Mouse (Mus musculus) layer of hippocampus, postnatal 10 days (tissue): ENCODE results near the gene Mlx. TPM values are rescaled to one million over a fixed set of nuclear protein-coding genes. Genes with fewer than 3 reads are reported as not detected.

Experiments used
- DNase-seq, 2 experiments: peaks; one replicate each; pipeline ENCODE4 v3.0.0; 2021; ENCODE audit warnings: low spot score in 2 of 2
- long read RNA-seq: library from polyadenylated mRNA; stranded (forward); transcript quantifications from one replicate; pipeline ENCODE4 v2.0.0, GENCODE M21; 2023
- total RNA-seq, 2 experiments: library from RNA; stranded (reverse); gene quantifications; 2 replicates each; pipeline ENCODE4 v1.2.3; 2021

Mlx gene
- 10 to 100 TPM; 39.2 to 50.3 TPM for total RNA-seq
- long read RNA-seq, transcript Mlx-202 (8 exons, 1,826 nt) = major isoform, 37 of 53 reads
- long read RNA-seq, partial matches to known transcripts = 1 of 53 reads
- long read RNA-seq, other reads (novel, unspliced or antisense) = 13 of 53 reads

DNA sequence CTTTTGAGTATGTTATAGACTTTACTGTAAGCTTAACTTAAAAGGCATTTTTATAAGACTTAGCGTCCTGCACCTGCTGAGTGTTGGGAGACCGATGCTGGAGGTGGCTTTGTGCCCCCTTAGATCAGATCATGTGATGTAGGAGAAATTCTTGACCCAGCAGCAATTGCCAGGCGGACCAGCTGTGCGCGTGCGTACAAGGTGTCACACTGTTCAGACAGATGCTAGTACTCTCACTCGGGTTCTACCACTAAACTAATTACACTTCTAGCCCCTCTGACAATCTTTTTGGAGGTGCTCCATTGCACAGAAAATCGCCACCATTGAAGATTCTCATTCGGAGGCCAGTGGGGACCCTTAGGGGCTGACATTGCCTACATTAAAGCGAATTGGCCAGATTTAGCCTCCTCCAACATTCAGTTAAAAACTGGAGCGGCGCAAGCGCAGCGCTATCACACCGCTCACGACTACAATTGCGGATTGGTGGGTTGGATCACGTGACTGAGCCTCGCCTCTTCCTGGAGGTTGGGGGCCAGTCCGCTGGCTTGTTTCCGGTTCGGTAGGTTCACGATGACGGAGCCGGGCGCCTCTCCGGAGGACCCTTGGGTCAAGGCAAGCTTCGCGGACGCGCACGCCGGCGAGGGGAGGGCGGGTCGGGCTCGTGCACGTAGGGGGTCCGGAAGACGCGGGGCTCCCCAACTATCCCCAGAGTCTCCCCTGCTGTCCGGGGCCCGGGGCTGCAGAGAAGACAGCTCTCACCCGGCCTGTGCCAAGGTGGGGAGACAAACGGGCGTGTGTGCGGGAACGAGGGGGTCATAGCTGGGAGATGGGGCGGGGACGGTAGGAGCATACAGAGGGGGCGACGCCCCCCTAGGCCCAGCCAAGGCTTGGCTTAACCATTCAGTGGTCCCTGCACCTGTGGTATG, at the start of gene Mlx:
Gene Mlx, plus strand, starts transcription at position 522 of the 926 bp plus-strand sequence.
- DNase-seq = peak; percentile 87 to 91

DNA sequence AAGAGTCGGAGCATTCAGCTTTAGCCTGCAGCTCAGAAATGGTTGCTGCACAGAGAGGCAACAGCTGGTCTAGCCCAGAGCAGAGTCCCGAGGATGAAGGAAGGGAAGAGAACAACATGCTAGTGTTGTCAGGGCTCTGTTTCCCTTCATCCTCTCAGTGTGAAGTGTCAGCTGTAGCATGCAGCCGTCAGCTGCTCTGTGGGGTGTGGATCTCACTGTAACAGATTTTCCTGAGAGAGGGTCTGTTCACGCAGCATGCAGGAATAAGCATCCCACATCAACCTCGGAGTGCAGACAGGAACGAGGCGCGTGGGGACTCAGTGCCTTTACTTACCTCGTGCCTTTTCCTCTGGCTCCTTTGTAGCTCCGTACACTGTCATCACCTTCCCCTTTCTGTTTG, 49.3 kb upstream of the Mlx start:
- no peak for DNase-seq

DNA sequence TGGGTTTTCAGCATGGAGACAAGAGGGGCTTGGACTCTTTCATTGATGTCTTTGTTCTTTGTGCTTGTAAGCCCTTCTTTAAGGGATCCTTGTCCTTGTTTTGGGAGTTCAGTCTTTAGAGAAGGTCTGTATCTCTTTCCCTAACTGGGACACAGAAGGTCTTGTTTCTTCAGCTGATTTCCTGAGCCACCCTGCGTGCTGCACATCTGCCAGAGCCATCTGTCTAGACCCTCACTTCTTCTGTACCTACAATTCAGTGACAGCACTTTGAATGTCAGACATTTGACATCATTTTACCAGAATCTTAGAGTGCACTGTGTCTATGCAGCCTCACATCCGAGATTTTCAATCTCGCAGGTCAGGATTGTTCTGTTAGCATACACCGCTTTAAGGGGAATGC, 41.3 kb upstream of the Mlx start:
- DNase-seq = no peak

DNA sequence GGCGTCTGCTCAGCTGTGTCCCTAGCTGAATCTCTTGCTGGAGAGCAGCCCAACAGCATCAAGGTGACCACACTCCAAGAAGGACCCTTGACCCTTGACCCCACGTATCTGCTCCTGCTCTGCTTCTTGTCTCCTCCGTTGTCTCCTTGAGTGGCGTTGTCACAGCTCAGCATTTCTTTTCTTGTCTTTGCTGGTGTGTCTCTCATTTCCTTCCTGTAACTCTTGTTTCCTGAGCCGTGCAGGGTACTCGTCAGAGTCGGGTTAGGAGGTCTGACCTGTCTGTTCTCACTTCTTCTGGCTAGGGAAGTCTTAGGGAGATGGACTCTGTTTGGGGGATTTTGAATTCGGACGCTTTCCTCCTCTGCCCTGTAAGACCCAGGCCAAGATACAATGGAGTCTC, 40.6 kb upstream of the Mlx start:
- no peak for DNase-seq

DNA sequence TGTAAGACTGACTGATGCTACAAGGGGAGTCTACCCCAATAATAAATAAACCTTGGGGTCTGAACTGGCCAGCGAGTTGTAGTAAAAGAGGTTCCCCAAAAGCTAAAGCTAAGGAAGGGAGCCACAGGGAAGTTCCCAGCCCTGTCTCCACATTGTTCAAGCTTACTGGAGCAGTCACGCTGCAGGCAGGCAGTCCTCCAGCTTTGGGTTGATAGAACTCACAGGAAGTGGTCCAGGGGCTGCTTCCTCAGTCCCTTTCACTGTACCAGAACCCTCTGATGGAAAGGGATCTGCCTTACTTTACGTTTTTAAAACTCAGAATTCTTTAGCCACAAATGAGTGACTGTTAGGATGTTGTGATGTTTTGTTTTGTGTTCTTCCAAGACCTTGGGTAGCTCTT, 39.6 kb upstream of the Mlx start:
- no peak for DNase-seq

DNA sequence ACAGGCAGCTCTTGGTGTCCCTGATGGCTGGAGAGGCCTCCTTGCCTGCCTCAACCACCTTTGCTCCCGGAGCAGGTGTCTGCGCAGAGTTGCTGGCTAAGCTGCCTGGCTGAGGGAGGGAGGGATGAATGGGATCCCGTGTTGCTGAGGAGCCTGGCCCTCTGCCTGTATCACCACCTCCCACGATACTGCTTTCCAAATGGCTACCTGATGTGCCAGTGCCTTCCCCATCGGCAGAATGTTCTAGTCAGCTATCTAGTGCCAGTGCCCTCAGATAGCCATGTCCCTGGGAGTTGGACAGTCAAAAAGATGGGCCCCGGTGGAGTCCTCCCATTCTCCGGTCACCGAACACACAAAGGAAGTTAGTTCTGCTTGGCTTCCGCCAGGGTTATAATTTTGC, 36.7 kb upstream of the Mlx start:
- peak in 1 of 2 experiments; percentile 42 for DNase-seq

DNA sequence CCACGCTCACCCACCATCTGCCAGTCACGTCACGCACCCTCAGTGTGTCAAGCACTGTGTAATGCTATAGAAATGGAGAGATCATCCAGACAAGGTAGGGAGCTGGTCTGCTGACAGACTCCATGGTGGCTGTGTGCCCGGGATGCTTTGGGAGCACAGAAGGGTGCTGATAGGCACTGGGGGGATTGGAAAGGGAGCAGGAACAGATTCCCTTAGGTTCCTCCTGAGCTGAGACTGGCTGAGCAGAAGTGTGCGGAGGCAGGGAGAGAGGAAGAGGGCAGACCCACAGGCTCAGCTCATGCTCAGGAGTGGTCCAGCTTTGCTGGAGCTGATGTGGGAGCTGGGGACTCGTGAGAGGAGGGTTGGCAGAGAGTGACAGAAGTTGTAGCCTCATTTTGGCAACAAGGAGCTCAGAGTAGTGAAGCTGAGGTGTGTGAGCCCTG, 36.0 kb upstream of the Mlx start:
- DNase-seq = peak; percentile 52 to 62

DNA sequence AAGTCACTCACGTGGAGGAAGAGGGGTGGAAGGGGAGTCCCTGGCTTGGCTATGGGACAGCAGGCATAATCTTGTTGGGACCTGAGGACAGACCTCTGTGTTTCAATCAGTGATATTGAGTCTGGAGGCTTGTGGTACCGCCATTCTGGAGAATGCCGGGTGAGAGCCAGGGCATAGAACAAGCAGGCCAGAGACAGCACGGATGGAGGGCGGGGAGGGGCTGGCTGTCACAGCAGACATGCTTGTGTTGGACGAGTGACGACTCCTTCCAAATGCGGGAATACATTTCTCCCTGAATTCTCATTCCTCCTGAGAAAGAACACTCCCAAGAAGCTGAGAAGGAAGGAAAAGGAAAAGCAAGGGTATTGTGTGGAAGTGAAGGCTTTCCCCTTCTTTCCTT, 35.5 kb upstream of the Mlx start:
- DNase-seq = no peak

DNA sequence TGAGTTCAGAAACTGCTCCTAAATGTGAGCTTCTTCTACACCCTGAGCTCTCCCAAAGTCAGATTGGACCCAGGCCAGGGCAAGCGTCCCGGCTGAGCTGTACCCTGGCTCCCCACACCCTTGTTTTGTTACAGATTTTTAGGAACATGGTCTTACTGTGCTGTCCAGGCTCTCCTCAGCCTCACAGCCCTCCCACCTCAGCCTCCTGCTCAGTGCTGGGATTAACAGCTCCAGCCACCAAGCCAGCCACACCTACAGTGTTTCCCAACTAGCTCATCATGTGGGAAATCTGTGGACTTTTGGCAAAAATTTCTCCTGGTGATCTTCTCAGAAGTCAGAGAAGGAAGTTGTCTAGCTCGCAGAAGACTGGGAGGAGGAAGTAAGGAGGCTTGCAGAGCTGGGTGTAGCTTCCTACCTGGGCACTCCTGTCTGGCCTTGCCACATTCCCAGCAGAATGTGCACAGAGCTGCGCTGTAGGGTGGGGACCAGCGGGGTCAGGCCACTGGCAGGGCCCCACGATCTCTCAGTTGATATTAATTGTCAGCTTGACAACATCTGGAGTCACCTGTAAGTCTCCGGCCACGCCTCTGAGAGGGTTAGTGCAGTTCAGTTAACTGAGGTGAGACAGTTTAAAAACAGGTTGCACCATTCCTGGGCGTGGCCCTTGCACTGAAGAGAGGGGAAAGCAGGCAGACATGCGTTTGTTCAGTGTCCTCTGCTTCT, 34.2 kb upstream of the Mlx start:
- DNase-seq = no peak

DNA sequence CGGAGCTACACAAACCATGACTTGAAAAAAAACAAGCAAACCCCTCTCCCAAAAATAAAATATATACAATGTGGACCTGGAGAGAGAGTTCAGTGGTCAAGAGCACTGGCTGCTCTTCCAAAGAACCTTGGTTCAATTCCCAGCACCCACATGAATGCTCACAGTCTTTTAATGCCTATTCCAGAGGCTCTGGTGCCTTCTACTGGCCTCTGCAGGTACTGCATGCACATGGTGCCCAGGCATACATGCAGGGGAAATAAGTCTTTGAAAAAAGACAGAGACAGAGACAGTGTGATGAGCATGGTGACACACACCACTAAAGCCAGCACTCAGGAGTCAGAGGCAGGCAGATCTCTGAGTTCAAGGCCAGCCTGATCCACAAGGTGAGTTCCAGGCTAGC, 33.1 kb upstream of the Mlx start:
- no peak for DNase-seq

DNA sequence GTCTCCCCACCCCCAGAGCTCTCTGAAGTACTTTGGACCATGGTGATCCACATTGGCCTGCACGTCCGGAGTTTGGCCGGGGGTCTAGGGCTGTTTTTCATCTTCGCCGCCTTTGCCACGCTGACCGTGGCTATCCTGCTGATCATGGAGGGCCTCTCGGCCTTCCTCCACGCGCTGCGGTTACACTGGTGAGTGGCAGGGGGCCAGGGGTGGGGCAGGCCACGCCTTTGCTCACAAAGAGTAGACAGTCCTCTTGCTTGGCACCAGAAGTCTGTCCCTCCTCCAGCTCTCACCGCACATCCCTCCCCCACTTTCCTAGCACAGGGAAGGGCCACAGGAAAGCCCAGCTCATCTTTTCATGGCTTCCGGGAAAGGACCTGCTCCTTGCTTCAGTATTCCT, 31.7 kb upstream of the Mlx start:
- DNase-seq = no peak

DNA sequence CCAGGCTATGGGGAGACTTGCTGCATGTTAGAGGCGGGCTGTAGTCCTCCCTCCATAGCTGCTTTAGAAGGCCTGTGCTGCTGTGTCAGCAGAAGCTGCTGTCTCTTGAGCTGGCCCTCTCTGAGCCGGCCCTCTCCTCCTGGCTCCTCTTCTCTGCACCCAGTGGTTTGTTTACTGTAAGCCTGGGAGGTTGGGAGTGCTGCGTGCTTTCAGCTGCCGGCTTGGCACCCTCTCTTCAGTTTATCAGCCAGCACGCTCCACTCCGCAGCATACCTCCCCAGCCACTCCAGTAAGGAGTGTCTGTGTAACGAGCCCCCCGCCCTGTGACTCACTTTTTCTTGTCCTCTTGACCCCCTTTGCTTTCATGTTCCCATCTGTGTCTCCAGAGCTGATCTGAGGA, 30.2 kb upstream of the Mlx start:
- DNase-seq = peak; percentile 22 to 25

DNA sequence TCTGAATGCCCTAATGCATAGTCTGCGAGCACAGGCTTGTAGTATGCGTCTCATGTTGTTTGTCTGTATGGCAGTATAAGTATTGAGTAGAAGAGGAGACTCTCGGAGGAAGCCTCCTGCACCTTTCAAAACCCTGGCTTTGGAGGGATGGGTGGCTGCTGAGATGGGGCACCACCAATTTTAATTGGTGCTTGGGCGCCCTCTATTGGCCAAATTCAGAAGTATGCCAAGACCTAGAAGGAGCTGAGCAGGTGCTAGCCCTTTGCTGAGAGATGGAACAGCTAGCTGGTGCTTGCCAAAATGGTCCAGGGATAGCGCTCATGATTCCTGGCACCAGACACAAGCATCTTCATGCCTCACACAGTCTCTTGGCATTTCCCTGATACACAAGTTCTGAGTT, 29.2 kb upstream of the Mlx start:
- peak; percentile 89 to 92 for DNase-seq

DNA sequence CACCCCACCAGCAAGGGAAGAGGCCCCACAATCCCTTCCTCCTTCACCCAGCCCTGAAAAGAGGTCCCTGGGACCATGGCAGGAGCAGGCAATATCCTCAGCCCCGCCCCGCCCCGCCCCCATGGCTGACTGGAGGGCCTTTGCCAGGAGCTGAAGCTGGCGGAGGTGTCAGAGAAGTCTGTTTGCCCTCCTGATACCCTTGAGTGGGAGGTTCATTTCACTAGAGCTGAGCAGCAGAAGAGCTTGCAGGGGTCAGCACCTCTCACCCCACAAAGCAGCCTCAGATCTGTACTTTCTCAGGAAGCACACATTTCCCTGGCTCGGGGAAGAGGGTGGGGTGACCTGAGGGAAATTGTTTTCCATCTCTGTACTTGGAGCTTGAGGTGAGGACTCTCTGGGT, 28.4 kb upstream of the Mlx start:
- no peak for DNase-seq

DNA sequence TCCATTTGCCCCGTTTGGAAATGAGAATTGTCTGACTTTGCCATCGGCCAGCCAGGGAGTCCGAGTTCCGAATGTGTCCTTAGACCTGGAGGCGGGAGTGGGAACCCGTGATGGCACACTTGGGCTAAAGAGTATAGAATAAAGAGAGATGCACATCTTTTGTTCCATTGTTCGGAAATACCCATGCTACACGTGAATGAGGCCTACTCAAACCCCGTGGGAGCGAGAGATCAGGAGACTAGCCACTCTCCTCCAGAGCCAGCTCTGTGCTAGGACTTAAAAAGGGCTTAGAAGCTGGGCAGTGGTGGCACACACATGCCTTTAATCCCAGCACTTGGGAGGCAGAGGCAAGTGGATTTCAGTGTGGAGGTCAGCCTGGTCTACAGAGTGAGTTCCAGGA, 27.6 kb upstream of the Mlx start:
- no peak for DNase-seq

DNA sequence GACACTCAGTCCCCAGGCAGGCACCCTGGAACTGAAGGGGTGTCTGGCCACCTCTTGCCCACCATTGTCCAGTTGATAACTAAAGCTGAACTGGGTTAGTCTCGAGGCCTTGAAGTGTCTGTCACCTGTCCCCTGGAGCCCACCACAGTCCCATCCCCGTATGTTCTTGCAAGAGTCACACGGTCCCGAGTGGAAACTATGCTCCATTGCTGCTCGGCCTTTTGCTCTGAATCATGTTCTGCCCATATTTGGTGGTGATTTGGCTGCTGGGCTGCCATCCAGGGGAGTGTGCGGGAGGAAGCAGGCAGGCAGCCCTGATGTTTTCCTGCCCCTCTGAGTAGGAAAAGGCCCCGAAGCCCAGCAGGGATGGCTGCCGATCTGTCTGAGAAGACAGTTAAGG, 27.0 kb upstream of the Mlx start:
- DNase-seq = peak in 1 of 2 experiments; percentile 49

DNA sequence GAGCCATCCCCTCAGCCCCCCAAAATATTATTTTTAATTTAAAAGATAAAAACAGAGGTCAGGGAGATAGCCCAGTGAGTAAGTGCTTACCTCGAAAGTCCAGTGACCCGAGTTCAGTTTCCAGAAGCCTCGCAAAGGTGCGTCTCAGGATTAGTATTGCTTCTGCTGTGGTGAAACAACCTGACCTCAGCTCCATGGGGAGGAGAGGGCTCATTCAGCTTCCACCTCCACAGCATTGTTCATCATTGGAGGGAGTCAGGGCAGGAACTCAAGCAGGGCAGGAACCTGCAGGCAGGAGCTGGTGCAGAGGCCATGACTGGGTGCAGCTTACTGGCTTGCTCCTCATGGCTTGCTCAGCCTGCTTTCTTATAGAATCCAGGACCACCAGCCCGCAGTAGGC, 26.0 kb upstream of the Mlx start:
- DNase-seq = no peak

DNA sequence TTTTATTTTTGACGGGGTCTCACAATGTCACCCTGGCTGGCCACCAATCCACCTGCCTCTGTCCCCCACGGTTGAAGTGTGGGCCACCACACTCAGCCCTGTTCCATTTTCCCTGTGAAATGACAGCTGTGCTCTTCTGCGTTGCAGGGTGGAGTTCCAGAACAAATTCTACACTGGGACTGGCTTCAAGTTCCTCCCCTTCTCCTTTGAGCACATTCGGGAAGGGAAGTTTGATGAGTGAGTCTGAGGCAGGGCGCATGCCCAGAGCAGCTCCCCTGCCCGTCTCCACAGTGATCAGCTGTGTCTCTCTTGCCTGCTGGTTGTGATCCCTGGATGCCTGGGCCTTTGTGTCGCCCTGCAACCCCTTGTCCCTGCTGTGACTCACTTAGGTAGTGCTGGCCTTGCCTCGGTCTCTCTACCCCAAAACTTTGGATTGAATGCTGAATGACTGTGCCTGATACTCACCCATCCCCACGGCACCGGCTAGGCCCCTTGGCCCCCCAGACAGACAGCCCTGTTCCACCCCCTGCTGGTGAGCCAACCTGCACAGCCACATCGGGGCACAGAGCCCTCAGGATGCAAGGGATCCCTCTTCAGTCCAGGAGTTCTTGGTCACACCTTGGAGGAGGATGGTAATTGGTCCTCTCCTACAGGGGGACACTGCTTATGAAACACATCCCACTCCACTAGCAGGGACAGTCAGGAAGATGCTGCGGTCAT, 24.8 kb upstream of the Mlx start:
- DNase-seq = peak in 1 of 2 experiments; percentile 46

DNA sequence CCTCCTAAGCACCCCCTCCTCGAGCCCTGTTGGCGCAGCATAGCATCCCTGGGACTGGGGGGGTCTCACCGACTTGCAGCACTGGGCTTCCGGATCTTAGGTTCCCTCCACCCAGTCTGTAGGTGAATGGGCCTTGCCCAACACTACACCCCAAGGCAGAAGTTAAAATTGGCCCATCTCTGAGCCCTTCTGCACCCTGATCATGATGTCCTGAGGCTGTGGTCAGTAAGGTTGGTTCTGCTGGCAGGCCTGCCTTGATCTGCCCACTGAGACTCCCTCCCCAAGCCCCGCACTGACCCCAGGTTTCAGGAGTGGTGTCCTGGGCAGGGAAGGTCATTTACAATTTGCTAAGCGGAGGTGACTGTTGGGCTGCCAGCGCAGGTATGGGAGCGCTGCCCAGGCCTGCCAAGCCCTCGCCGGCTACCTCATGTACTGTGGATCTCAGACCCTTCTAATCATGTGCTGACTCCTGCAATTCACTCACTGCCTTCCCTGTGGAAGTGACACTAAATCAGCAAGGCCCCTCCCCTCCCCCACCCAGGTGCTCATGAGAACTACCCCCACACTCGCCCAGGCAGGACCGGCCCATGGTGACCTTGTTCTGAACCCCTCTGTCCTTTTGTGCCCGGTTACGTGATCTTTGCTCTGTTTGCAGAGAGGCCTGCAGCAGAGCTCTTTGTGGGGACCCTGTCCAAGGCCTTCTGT, 24.0 kb upstream of the Mlx start:
- DNase-seq = no peak

DNA sequence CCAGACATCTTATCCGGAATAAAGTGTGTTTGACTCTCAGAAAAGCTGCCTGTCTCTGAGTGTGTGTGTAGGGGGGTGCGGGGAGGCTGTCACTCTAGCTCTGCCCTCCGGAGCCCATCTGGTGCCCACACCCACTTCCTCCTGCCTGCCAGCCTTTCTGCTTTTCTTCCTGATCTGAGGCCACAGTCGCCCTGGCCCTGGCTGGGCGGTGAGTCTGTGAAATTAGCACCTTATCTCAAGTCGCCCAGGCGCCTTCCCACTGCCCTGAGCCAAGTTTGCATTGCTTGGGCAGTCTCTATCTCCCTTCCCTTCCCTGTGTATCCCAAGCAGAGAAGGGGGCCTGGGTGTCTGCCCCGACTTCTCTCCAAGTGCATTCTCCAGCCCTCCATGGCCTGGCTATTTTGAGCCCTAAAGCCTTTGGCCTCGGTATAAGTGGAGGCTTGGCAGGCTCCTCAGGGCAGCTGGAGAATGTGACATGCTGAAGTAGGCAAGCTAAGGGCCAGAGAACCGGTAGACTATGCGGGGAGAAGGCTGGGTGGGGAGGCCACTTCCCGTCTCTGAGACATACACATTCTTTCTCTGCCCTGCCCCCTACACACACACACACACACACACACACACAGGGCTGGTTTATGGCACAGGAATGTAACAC, 23.3 kb upstream of the Mlx start:
- peak in 1 of 2 experiments; percentile 54 for DNase-seq
